Mouse (Mus musculus): ENCODE results near the gene Ptpa.

Ptpa gene

DNA sequence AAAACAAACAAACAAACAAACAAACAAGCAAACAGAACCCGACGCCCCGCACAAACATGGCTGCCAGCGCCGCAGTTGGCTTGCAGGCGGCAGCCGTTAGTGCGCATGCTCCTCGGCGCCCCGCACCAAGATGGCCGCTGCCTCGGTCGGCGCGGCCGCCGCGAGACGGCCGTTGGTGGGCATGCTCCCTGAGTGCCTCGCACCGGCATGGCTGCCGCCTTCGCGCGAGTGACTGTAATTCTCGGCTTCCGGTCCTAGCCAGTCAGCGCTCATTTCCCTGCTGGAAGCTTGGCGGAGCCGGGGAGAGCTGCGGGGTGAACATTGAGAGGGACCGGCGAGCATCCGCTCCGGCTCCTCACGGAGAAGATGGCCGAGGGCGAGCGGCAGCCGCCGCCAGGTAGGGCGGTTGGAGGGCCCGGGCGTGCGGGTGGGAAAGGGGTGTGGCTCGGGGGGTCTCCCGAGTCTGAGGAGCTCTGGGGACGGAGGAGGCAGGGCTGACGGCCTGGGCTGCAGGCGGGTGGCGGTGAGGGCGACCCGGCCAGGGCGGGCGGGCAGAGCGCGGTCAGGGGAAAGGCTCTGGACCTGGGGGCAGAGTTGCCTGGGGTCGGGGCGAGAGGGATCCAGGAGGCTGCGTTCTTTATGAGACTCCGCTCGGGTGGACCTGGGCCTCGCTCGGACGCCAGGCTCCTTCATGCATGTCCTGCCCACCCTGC is at the start of gene Ptpa:
Gene Ptpa (plus strand): TSS at position 104 of the 713 bp plus-strand sequence.
- peak; percentile 79 for DNase-seq (ENCODE audit: low spot score)

- DNase-seq (ENCODE audit: low spot score) = no peak
Measured at GRCm38 (mm10) chr2:30366203-30366602, 49.6 kb upstream of the Ptpa start.

- no peak for DNase-seq (ENCODE audit: low spot score)
Measured at GRCm38 (mm10) chr2:30371544-30371943, 44.3 kb upstream of the Ptpa start.

GRCm38 (mm10) chr2:30372726-30373125 is 43.1 kb upstream of the Ptpa start:
- DNase-seq (ENCODE audit: low spot score) = no peak

DNA sequence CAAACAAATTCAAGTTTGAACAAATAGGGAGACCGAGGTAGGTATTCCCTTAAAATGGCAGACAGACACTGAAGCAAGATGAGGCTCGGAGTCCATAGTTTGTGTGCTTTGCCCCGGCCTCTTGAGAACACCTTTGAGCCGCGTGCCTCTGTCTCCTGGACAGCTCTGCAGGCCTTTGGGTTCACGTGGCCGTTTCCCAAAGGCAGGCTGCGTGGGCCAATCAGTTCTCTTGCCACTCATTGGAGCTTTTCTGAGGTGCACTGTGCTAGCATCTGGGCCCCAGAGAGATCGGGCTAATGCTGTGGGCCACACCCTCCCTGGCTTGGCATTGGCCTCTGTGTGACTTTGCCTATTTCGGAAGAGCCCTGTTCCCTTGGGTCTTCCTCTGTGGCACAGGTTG is 39.9 kb upstream of the Ptpa start:
- DNase-seq (ENCODE audit: low spot score) = no peak

DNA sequence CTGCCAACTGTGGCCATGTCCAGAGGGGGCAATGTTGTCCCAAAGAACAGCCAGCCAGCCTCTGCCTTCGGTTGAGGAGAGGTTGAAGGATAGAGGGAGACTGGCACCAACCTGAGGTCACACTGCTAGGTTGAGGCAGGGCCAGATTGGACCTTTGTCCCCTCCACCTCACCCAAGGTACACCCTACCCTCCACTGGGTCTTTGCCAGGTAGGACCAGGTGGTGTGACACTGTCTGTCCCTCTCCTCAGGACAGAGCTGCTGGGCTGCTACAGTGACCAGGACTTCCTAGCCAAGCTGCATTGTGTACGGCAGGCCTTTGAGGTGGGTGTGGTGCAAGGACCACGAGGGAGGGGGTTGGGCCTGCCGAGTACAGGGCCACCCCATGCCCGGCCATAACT is 38.1 kb upstream of the Ptpa start:
- DNase-seq (ENCODE audit: low spot score) = no peak

- no peak for DNase-seq (ENCODE audit: low spot score)
Measured at GRCm38 (mm10) chr2:30379307-30379706, 36.5 kb upstream of the Ptpa start.

DNA sequence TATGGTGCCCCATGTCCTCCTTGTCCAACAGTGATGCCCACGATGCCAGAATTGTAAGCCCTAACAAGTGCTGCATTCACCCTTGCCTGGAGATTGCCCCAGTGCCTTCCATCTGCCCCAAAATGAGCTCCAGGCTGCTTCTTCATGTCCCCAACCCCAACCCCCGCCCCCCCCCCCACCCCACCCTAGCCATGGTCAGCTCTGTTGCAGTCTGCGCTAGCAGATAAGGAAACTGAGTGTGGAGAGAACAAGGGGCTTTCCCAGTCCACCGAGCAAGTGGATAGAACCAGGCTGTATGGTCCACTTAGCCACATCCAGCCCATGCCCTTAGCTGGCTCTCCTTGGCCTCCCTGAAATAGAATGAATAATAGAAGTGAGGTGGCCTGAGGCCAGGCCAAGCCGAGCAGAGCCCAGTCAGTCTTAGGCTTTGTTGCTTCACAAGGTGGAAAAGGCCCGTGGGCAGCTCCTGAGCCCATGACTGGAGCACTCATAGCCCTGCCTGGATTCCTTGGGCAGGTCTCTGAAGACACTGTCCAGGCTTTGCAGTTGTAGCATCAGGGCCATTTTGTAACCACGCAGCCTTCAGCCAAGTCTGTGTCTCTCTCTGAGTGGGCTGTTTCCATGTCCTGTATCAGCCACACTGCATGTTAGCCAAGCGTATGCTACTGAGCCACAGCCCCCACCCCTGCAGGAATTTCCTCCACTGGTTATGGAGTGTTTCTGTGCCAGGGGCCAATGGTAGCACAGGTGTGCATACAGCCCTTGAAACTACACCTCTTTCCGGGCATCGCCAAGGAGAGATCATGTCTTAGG is 35.1 kb upstream of the Ptpa start:
- DNase-seq (ENCODE audit: low spot score) = no peak

DNA sequence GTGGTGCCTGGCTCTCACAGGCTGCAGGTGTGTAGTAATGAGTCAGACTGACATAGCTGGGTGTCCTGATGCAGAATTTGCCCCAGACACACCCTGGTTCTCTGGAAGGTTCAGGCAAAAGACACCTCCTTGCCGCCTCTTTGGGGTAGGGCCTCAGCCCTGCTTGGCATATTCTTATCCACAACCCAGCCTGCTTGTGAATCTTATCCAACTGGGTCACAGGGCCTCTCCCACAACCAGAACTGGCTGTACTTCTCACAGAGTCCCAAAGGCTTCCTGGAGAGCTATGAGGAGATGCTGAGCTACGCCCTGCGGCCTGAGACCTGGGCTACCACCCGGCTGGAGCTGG is 34.5 kb upstream of the Ptpa start:
- no peak for DNase-seq (ENCODE audit: low spot score)

- no peak for DNase-seq (ENCODE audit: low spot score)
Measured at GRCm38 (mm10) chr2:30384814-30385213, 31.0 kb upstream of the Ptpa start.

GRCm38 (mm10) chr2:30385591-30385990 is 30.2 kb upstream of the Ptpa start:
- DNase-seq (ENCODE audit: low spot score) = no peak

DNA sequence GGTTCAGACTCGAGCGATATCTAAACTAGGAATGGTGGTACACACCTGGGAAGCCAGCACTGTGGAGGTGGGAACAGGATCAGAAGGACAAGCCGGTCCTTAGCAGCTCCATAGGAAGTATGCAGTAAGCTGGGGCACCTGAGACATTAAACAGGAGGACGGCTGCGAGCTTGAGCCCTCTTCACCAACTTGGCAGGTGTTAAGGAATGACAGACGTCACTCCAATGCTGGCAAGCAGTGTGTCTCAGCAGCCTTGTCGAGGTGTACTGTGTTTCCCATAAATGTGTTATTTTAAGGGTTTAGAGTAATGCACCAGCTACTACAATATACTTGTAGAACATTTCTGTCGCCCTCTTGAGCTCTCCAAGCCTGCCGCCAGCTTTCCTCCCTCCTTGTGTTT is 28.9 kb upstream of the Ptpa start:
- no peak for DNase-seq (ENCODE audit: low spot score)

DNA sequence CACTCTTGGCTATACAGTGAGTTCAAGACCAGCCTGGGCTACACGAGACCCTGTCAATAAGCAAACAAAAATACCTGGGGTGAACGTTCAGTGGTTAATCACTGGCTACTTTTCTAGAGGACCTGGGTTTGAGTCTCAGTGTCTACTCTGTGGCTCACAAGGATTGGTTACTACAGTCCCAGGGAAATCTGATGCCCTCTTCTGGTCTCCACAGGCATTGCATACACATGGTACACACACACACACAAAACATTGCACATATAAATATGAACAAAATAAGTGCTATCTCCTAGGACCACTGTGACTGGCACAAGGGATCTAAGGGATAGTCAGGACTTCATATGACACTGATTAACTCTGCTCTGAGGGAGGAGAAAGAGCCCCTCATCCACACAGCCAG is 26.8 kb upstream of the Ptpa start:
- DNase-seq (ENCODE audit: low spot score) = no peak

DNA sequence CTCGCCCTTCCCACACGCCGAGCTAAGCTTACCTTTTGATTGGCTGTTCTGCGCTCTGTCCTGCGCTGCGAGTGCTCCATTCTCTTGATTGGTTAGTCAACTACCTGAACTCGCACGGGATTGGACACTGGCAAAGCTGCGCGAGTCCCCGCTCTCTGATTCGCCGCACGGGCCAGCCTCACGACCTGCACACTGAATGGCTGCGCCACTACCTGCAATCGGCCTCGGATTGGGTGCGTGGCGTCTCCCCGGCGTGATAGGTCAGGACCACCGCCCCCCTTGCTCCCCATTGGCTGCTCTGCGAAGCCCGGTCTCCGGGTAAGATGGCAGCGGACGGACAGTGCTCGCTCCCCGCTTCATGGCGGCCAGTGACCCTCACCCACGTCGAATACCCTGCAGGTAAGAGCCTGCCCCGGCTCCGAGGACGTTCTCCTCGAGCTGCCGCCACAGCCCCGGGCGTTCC is 23.7 kb upstream of the Ptpa start, which contains the start of gene Dolpp1:
Gene Dolpp1 (plus strand): TSS at position 141 of the 463 bp plus-strand sequence.
- peak; percentile 86 for DNase-seq (ENCODE audit: low spot score)

GRCm38 (mm10) chr2:30392577-30393369 is 23.1 kb upstream of the Ptpa start:
- DNase-seq (ENCODE audit: low spot score) = peak; percentile 29

GRCm38 (mm10) chr2:30393370-30393656 is 22.5 kb upstream of the Ptpa start:
- no peak for DNase-seq (ENCODE audit: low spot score)

GRCm38 (mm10) chr2:30395757-30396156 is 20.1 kb upstream of the Ptpa start:
- DNase-seq (ENCODE audit: low spot score) = no peak

GRCm38 (mm10) chr2:30396246-30396645 is 19.6 kb upstream of the Ptpa start:
- no peak for DNase-seq (ENCODE audit: low spot score)

GRCm38 (mm10) chr2:30397986-30398512 is 17.8 kb upstream of the Ptpa start:
- DNase-seq (ENCODE audit: low spot score) = no peak

DNA sequence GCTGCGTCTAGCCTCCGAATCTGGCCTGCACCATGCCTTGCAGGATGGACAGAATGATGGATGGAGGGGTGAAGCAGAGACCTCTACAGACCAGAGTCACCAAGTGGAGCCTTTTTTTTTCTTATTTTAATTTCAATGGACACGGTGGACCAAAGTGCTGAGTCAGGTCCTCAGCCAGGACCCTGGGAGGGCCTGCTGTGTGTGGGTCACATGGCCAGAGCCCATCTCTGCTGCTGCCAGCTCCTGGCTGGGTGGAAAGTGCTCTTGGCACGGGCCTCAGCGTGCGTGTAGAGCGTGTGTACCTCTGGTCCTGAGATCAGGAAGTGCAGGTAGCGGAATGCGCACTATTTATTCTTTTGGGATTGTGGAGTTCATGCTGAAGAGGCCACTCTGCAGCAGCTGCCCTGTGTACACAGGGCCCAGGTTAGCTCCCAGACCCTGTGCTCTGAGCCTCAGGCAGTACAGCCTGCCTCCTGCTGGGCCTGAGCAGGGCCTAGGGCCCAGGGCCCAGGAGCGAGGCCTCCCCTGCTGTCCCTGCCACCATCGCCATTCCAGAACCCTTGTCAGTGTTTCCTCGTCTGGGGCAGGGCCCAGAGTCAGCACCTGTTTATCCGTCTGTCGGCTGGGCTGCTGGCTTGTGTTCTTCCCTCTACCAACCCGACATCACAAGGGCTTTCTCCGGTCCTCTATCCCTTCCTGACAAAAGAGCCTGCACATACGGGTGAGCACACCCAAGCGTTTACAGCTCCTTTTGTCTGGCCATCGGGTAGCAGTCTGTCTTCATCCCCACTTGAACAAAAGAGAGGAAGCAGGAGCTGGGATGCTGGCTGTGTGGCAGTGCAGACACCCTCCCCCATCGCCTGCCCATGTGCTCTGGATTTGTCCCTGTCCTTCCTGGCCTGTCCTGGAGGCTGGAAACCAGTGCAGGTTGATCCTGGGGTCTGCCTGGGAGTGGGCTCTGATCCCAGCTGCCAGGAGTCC is 16.4 kb upstream of the Ptpa start:
- DNase-seq (ENCODE audit: low spot score) = no peak

DNA sequence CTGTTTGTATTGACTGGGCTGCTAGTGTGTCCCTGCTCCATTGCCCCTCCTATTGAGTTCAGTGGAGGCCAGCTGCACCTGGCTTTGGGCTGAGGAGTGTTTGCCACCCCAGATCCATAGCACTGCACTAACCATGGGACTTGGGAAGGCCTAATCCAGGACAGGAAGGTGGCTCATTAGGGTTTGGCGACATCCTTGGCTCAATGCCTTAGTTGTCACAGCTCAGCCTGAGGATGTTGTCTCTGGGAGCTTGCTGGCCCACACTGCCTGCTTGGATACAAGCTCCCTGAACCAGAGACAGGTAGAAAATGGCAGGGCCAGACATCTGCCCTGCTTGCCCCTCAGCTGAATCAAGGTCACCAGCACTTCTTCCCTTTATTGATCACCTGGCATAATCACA is 14.3 kb upstream of the Ptpa start:
- no peak for DNase-seq (ENCODE audit: low spot score)

Data from urinary bladder, postnatal 10 days (tissue).